Mouse (Mus musculus): ENCODE data around the gene 4632433K11Rik.

DNA sequence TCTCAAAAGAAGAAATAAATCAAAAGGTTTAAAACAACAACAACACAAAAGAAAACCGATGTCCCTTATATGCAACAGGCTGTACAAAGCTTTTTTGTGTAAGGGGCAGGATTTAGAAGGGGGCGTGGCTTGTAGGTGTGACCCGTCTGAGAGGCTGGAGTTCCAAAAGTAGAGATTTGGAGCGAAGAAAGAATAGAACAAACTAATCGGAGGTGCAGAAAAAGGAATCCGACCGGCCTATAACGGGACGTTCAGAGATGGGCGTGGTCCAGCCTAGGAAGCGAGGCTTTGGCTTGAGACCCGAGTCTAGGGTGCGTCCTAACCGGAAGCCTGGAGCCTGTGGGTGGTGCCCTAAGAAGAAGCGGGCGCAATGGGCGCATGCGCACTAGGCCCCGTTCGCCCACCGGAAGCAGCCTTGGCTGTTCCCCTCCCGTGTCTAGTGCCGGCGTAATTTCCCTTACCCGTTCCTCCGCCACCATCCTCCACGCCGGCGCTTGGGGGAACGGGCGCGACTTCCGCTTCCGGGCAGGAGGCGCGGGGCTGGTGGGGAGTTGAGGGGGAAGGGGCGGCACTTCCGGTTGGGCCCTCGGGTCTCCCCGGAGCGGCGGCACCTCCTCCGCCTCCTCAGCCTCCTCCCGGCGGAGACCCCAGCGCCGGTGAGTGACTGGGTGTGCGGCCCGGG, 13.8 kb upstream of the 4632433K11Rik start, which contains the start of the genes Zfp865 and Ccdc106:
- TF ChIP-seq MAX (IDR thresholded peaks at IDR 0.05; ENCODE audit: low read depth) (no peak), POLR2A (IDR thresholded peaks at IDR 0.05; ENCODE audit: insufficient read length, low read depth) (peak; percentile 70), TCF3 (IDR thresholded peaks at IDR 0.05; ENCODE audit: insufficient read length, low read depth) (no peak), USF1 (IDR thresholded peaks at IDR 0.05; ENCODE audit: low read depth) (no peak), REST (IDR thresholded peaks at IDR 0.05; ENCODE audit: insufficient read depth, insufficient read length) (no peak), POLR2AphosphoS2 (IDR thresholded peaks at IDR 0.05; ENCODE audit: insufficient read length, low read depth) (peak; percentile 89), MYOG (IDR thresholded peaks at IDR 0.05; ENCODE audit: control insufficient read depth in 1 of 3, insufficient read depth in 1 of 3, insufficient read length in 2 of 3, low read depth in 2 of 3) (peak in 1 of 3 experiments; percentile 7), E2F4 (IDR thresholded peaks at IDR 0.05; ENCODE audit: insufficient read depth) (no peak), MYOD1 (IDR thresholded peaks at IDR 0.05; ENCODE audit: control insufficient read depth in 1 of 3, insufficient read length in 2 of 3, low read depth in 2 of 3) (no peak)
